Mouse (Mus musculus) hindbrain, embryonic 13.5 days (tissue): ENCODE data around the gene Olfr282. TPM values are rescaled to one million over a fixed set of nuclear protein-coding genes. Genes with fewer than 3 reads are reported as not detected.

Experiments
- ATAC-seq: fragments of 200-750 bp; cut with Nextera tagmentation; 2 replicates; pipeline ENCODE4 v1.8.0; 2017; ENCODE audit warnings: moderate TSS enrichment; ENCODE audit not compliant: low FRiP score
- H3K27ac ChIP-seq: fragments of 300-500 bp; sonication (generic); 2 replicates; pipeline ENCODE4 v1.5.1; 2015; ENCODE audit warnings: inconsistent platforms, mild to moderate bottlenecking, moderate library complexity
- H3K27me3 ChIP-seq: fragments of 300-500 bp; sonication (generic); 2 replicates; pipeline ENCODE4 v1.6.1; 2015; ENCODE audit warnings: mild to moderate bottlenecking, inconsistent platforms
- H3K36me3 ChIP-seq: fragments of 300-500 bp; sonication (generic); 2 replicates; pipeline ENCODE4 v1.6.1; 2015; ENCODE audit warnings: mild to moderate bottlenecking, inconsistent platforms
- H3K4me1 ChIP-seq: fragments of 300-500 bp; sonication (generic); replicated peaks from 2 replicates; pipeline ENCODE4 v1.6.1; 2015; ENCODE audit warnings: inconsistent platforms
- H3K4me2 ChIP-seq: fragments of 300-500 bp; sonication (generic); 2 replicates; pipeline ENCODE4 v1.6.1; 2015; ENCODE audit warnings: inconsistent platforms, mild to moderate bottlenecking, moderate library complexity
- H3K4me3 ChIP-seq: fragments of 300-500 bp; sonication (generic); 2 replicates; pipeline ENCODE4 v1.5.1; 2015; ENCODE audit warnings: mild to moderate bottlenecking, inconsistent platforms
- H3K9ac ChIP-seq: fragments of 300-500 bp; sonication (generic); 2 replicates; pipeline ENCODE4 v1.6.1; 2015; ENCODE audit warnings: mild to moderate bottlenecking, inconsistent platforms
- H3K9me3 ChIP-seq: fragments of 300-500 bp; sonication (generic); 2 replicates; pipeline ENCODE4 v1.6.1; 2016; ENCODE audit warnings: inconsistent platforms
- WGBS: fragments of 180-500 bp; shearing (Covaris S2); methylation state at CpG from one replicate; pipeline ENCODE4 v1.1.7; 2015; 5-methylcytosine and 5-hydroxymethylcytosine counted together
- polyA plus RNA-seq: library from polyadenylated mRNA; unstranded; fragments of >200 nt; fragmentation: Nextera tagmentation; extraction: Ambion mirVana; gene quantifications from 2 replicates; pipeline ENCODE4 v1.2.1, GENCODE M21; 2015

The Olfr282 gene
- polyA plus RNA-seq, 1 experiment from 2014 or later, result not detected

DNA sequence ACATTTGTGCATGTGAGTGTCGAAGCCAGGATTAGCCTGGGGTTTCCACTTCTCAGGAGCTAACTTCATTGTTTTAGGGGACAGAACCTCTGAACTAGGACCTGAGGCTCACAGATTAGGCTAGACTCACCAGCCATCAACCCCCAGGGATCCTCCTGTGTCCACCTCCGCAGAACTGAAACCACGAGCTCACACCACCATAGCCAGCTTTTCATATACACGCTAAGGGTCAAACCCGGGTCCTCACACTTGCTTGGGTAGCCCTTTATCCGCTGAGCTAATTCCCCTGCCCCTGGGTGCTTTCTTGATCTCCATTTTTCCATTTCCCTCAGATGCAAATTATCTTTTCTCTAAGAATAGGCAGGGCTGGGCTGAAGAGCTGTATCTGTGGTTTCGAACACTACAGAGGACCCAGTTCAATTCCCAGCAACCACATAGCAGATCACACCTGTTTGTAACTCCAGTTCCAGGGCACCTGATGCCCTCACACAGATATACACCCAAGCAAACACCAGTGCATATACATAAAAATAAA, 48.6 kb downstream of the Olfr282 start:
- 80% methylated on average over 7 of the region's 7 CpGs for WGBS
- Histone ChIP-seq H3K36me3 (no peaks in the 10 kb centered on the region), H3K4me1 (no peaks in the 10 kb centered on the region), H3K27ac (no peak overlapping the region), H3K9me3 (no peaks in the 10 kb centered on the region), H3K9ac (no peak overlapping the region), H3K27me3 (no peaks in the 10 kb centered on the region), H3K4me2 (no peak overlapping the region), H3K4me3 (no peak overlapping the region)
- ATAC-seq, result no peak

GRCm38 (mm10) chr15:98482701-98483100, 51.7 kb downstream of the Olfr282 start, which contains the start of gene Lalba:
Gene Lalba (minus strand): TSS chr15:98482721.
- Histone ChIP-seq H3K27ac (no peak within 1 kb of the TSS), H3K9me3 (no peaks in the 10 kb centered on the region), H3K27me3 (no peaks in the 10 kb centered on the region), H3K4me1 (no peaks in the 10 kb centered on the region), H3K9ac (no peak within 1 kb of the TSS), H3K4me2 (no peak within 1 kb of the TSS), H3K36me3 (no peaks in the 10 kb centered on the region), H3K4me3 (no peak within 1 kb of the TSS)
- ATAC-seq, result no peak
- WGBS, result 46% methylated on average over 3 of the region's 3 CpGs

DNA sequence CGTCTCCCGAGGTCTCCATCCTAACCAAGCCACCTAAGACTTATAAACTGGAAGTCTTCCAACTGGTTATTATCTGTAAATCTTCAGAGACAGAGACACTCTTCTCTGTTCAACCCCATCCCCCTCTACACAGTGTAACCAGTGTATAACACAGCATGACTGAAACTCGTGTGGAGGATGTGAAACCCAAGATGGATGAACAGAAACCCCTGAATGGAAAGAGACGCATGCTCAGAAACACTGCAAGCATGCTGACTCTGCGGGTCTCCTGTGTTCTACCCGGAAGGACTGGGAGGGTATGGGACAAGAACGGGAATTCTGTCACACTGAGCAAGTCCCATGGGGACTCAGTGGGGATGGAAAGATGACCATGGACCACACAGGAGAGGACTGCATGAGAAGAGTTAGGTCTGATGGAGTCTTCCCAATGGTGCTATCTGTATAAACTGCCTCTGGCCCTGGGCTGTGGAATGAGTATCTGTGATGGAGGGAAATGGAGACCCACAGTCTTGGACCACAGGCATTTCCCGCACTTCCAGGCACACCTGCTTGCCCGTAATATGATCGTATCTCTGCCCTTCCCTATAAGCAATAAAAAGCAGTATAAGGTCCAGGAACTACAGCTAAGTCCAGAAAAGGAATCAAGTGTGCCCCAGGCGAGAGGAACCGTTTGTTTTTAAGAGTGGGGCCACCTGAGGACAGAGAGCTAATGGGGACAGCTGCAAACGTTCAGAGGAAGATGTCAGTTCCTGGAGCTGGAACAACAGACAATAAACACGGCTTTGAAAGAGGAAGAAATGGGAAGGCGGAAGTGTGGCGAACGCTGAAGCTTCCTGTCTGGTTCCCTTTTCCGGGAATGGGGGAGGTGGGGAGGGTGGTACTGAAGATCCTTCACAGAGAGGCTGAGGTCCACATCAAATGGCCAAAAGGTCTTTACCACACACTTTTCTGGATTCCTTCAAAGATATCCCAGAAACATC, 53.2 kb downstream of the Olfr282 start:
- H3K9ac ChIP-seq, result no peak overlapping the region
- H3K4me1 ChIP-seq, result no peaks in the 10 kb centered on the region
- H3K4me2 ChIP-seq, result no peak overlapping the region
- no peaks in the 10 kb centered on the region for H3K36me3 ChIP-seq
- no peaks in the 10 kb centered on the region for H3K27me3 ChIP-seq
- H3K27ac ChIP-seq, result no peak overlapping the region
- H3K4me3 ChIP-seq, result no peak overlapping the region
- no peak for ATAC-seq
- 80% methylated on average over 18 of the region's 18 CpGs for WGBS
- H3K9me3 ChIP-seq, result no peaks in the 10 kb centered on the region

DNA sequence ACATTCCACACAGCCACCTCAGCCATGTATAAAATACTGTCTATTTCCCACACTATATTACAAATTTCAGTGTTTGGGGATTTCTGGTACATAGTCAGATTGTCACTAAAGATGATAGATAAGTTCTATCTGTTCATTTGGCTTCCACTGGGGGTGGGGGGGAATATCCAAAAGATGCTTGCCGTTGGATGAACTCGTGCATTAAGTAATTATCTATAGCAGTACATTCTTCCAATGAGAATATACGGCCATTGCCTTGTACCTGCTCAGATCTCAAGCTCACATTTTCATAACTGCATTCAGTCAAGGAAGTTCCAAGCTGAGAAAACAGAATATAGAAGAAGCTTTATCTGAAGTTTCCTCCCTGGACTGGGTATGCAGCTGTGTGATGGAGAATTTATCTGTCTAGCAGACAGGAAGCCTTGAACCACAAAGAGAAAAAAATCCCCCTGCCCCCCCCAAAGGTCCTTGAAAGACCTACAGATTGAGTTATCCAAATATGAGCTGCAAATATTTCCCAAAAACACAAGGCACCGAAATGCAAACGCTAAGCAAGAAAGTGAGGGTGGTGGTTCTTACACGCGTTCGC, 55.5 kb downstream of the Olfr282 start:
- Histone ChIP-seq H3K4me3 (no peak overlapping the region), H3K4me1 (no peaks in the 10 kb centered on the region), H3K27ac (no peak overlapping the region), H3K27me3 (no peaks in the 10 kb centered on the region), H3K9me3 (no peaks in the 10 kb centered on the region), H3K4me2 (no peak overlapping the region), H3K9ac (no peak overlapping the region), H3K36me3 (no peaks in the 10 kb centered on the region)
- no peak for ATAC-seq
- WGBS, result 94% methylated on average over 8 of the region's 8 CpGs

Other genes with a start within 250 kb of the Olfr282 start
- not detected in 2 replicates for gene Olfr288, start 235.7 kb upstream of the Olfr282 start, polyA plus RNA-seq
- not detected in 2 replicates for gene Gm44579, start 210.2 kb upstream of the Olfr282 start, polyA plus RNA-seq
- not detected in 2 replicates for gene Olfr287, start 210.2 kb upstream of the Olfr282 start, polyA plus RNA-seq
- not detected in 2 replicates for gene Olfr286, start 196.8 kb upstream of the Olfr282 start, polyA plus RNA-seq
- not detected in 2 replicates for gene H1fnt, start 173.9 kb upstream of the Olfr282 start, polyA plus RNA-seq
- 5.9 and 7.3 TPM in 2 replicates for gene Zfp641, start 135.1 kb upstream of the Olfr282 start, polyA plus RNA-seq
- not detected in 2 replicates for gene Olfr285, start 113.9 kb upstream of the Olfr282 start, polyA plus RNA-seq
- gene Olfr284, start 90.2 kb upstream of the Olfr282 start, polyA plus RNA-seq, result not detected in 2 replicates
- gene Olfr283, start 50.3 kb upstream of the Olfr282 start, polyA plus RNA-seq, result not detected in 2 replicates
- gene Olfr281, start 21.4 kb downstream of the Olfr282 start, polyA plus RNA-seq, result not detected in 2 replicates
- not detected in 2 replicates for gene OR5BS1P, start 38.7 kb downstream of the Olfr282 start, polyA plus RNA-seq
- not detected in 2 replicates for gene Lalba, start 51.5 kb downstream of the Olfr282 start, polyA plus RNA-seq
- not detected in 2 replicates for gene Olfr279, start 61.2 kb downstream of the Olfr282 start, polyA plus RNA-seq
- gene Kansl2, start 103.0 kb downstream of the Olfr282 start, polyA plus RNA-seq, result 131 and 132 TPM in 2 replicates
- gene Ccnt1, start 139.7 kb downstream of the Olfr282 start, polyA plus RNA-seq, result 69.7 and 77.0 TPM in 2 replicates
- gene 4930415O20Rik, start 139.8 kb downstream of the Olfr282 start, polyA plus RNA-seq, result 0.39 TPM in 1 of 2 replicates, not detected in the other
- 10.1 and 11.7 TPM in 2 replicates for gene Adcy6, start 178.9 kb downstream of the Olfr282 start, polyA plus RNA-seq
- 124 and 135 TPM in 2 replicates for gene Cacnb3, start 199.6 kb downstream of the Olfr282 start, polyA plus RNA-seq
- gene Ddx23, start 231.7 kb downstream of the Olfr282 start, polyA plus RNA-seq, result 27.5 and 28.0 TPM in 2 replicates
- gene Rnd1, start 246.2 kb downstream of the Olfr282 start, polyA plus RNA-seq, result 7.3 and 7.4 TPM in 2 replicates